Mouse (Mus musculus): Measurements from ENCODE around the gene Sfi1.
"Not testable (repeated sequence)": the region's sequence is repeated elsewhere in the genome, so short reads cannot be mapped to it uniquely, and the experiment has no call there.

Gene Sfi1

GRCm38 (mm10) chr11:3145359-3146165 lies 47.7 kb downstream of the Sfi1 start:
- intact Hi-C loops (cut with DNase I), result not testable (repeated sequence)

- intact Hi-C loops (cut with DNase I), result not testable (repeated sequence)
Observed at GRCm38 (mm10) chr11:3143984-3144383, 49.3 kb downstream of the Sfi1 start.

DNA sequence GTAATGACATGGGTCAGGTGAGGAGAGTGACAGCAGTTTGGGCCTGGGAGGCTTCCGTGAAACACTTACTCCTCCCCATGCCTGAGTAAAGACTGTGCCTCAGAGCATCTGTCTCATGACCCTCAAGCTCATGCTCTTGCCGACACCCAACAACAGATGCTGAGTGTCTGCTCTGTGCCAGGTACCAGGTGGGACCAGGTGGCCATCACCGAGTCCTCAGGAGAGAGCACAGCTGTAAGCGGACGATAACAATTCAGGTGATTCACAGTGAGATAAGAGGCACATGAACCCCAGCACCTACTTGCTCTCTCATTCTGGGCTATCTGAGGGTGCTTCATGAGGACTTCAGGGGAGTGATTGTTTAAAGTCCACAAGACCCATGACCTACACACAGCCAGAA lies 50.9 kb downstream of the Sfi1 start:
- intact Hi-C loops (cut with DNase I), result not testable (repeated sequence)

- intact Hi-C loops (cut with DNase I), result not testable (repeated sequence)
Observed at GRCm38 (mm10) chr11:3140967-3141535, 52.2 kb downstream of the Sfi1 start.

GRCm38 (mm10) chr11:3138323-3138722 lies 54.9 kb downstream of the Sfi1 start:
- intact Hi-C loops (cut with DNase I), result not testable (repeated sequence)

DNA sequence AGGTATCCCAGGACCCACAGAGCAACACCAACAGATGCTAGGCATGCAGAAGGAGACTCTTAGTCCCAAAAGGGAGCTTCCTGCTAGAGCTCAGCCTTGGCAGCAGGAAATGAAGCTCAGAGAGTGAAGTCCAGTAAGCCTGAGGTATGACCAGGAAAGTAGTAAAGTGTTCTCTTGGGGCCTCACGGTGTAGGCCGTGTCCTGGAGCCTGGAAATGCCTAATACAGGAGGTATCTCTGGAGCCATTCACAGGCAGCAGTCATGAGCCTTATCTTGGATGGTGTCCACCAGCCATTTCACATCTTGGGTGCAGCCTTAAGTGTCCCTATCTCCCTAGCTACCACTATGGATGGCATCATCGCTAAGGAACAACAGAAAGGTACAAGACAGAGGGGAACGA lies 56.0 kb downstream of the Sfi1 start:
- intact Hi-C loops (cut with DNase I), result not testable (repeated sequence)

GRCm38 (mm10) chr11:3135956-3136355 lies 57.3 kb downstream of the Sfi1 start:
- intact Hi-C loops (cut with DNase I), result not testable (repeated sequence)

DNA sequence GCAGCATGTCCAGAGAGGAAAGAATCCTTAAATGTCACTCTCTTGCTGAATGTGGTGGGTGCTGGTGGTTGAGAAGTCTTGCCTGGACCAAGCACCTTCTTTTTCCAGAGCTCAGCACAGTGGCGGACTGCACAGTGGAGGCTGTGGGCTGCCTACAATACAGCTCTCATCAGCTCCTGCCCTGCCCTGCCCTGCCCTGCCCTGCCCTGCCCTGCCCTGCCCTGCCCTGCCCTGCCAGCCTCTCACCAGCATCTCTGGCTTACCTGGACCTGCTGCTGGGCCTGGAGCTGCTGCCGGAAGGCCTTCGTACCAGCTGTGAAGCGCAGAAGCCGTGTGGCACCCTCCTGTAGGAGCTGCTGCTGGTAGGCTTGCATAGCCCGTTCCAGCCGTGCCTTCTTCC lies 57.9 kb downstream of the Sfi1 start:
- intact Hi-C loops (cut with DNase I), result not testable (repeated sequence)

- intact Hi-C loops (cut with DNase I), result not testable (repeated sequence)
Observed at GRCm38 (mm10) chr11:3133360-3133759, 59.9 kb downstream of the Sfi1 start.

GRCm38 (mm10) chr11:3132957-3133356 lies 60.3 kb downstream of the Sfi1 start:
- intact Hi-C loops (cut with DNase I), result not testable (repeated sequence)

DNA sequence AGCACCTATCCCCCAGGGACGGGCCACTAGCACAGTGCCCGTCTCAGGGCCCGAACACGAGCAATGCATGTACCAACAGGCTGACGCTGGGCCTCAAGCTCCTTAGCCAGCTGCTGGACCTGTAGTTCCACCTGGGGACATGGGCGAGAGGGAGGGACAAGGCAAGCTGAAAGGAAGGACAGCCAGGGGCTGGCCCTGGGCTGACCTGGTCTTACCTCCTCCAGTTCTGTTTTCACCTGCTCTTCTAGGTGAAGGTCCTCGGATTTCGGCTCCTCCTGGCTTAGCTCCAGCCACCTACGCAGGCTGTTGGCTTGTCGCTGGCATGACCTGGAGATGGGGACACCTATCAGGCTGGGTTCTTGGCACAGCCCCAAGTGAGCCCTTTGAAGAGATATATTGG lies 61.3 kb downstream of the Sfi1 start:
- intact Hi-C loops (cut with DNase I), result not testable (repeated sequence)

GRCm38 (mm10) chr11:3129852-3130251 lies 63.4 kb downstream of the Sfi1 start:
- intact Hi-C loops (cut with DNase I), result not testable (repeated sequence)

- intact Hi-C loops (cut with DNase I), result not testable (repeated sequence)
Observed at GRCm38 (mm10) chr11:3129276-3129675, 64.0 kb downstream of the Sfi1 start.

- intact Hi-C loops (cut with DNase I), result not testable (repeated sequence)
Observed at GRCm38 (mm10) chr11:3127303-3127795, 65.9 kb downstream of the Sfi1 start.

DNA sequence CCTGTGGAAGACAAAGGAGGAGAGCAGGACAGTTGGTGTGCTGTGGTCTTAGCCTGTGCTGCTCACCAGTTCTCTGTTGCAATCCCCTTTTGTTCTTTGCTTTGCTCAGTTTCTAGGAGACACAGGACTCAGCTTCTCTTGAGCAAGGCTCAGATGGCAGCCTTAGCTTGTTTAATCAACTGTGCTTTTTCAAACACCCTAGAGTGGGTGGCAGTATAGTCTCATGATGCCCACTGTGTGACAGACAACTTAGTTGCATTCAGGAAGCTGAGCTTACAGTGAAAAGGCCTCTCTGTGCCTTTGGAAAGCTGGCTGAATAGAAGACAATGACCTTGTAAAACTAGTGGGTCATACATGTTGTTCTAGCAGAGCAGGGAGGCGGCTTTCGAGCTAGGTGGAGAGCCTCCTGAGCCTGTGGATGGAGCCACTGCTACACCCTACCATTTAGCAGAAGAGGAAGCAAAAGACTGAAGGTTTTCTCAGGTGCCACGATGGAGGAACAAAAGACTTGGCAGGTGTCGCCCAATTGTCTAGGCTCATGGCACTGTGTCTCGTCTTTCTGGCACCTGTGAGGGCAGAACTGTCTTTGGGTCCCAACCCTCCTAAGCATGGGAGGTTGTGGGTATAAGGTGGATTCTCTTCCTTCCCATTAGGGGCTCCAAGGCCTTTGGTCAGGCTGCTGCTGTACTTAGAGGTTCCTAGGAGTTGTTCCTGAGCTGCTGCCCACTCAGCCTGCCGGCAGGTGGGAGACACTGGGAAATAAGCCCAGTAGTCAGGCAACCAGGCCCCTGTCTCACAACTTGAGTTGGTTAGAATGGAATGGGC lies 66.6 kb downstream of the Sfi1 start:
- intact Hi-C loops (cut with DNase I), result not testable (repeated sequence)

DNA sequence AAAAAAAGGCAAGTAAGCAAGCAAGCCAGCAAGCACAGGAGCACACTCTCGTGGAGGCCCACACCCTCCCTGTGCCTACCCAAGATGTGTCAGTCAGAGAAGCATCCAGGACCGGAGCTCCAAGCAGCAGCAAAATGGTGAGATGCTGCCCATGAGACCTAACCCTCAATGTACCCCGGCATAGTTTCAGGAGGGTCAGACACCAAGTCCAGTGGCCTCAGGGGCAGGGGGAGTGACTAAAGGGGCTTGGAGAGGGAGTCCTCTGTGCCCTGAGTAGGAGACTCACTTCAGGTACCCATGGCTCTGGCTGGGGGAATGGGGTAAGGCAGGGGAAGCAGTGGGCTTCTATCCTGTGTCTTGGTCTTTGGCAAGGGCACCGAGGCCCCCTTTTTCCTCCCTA lies 67.3 kb downstream of the Sfi1 start:
- intact Hi-C loops (cut with DNase I), result not testable (repeated sequence)

DNA sequence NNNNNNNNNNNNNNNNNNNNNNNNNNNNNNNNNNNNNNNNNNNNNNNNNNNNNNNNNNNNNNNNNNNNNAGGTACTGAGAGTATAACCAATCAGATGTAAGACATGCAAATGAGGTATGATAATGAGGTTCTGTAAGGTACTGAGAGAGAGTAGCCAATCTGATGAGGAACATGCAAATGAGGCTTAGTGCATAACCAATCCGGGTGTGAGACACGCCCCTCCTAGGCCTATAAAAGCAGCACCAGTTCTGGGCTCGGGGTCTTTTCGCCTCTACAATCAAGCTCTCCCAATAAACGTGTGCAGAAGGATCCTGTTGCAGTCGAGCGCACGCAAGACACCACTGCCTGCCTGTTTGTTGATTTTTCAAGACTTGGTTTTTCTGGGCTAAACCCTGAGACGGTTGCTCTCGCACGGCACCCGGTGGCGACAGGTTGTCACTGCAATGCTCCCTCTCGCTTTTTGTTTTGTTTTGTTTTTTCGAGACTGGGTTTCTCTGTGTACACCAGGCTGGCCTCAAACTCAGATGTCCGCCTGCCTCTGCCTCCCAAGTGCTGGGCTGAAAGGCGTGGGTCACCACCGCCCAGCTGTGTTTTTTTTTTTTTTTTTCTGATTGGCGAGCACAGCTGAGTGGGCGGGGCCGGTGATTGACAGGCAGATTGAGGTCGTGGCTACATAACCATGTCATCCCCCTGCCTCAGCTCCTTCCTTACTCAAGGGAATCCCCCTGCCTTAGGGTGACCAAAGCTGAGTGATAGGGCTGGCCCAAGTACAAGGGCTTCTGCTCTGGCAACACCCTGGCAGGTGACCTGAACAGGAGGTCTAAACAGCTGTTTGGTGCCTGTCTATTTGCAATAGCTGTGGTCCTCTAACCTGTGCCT lies 68.1 kb downstream of the Sfi1 start:
- intact Hi-C loops (cut with DNase I), result not testable (repeated sequence)

- intact Hi-C loops (cut with DNase I), result no loop called here
Observed at GRCm38 (mm10) chr11:3114403-3114802, 78.9 kb downstream of the Sfi1 start.

DNA sequence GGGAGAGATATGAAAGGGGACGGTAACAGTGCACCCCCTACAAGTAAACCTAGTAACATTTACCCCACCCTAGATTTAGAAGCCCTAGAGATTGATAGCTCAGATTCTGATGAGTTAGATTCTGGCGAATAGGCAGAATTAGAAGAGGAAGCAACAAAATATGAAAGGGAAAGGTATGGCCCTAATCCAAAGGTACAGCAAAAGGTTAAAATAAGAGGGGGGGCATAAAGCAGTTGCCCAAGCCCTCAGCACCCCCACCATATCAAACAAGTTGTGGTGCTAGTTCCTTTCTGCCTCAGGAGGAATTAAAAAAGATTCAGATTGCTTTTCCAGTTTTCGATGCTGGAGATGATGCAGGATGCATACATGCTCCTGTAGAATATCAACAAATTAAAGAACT lies 87.1 kb downstream of the Sfi1 start:
- intact Hi-C loops (cut with DNase I), result no loop called here

GRCm38 (mm10) chr11:3105261-3105731 lies 88.0 kb downstream of the Sfi1 start:
- intact Hi-C loops (cut with DNase I), result no loop called here

All from adrenal gland (tissue).